Mouse (Mus musculus) stomach, postnatal 0 days (tissue): ENCODE measurements around the gene Ap5s1. TPM values are rescaled to one million over a fixed set of nuclear protein-coding genes. Genes with fewer than 3 reads are reported as not detected.

ENCODE experiments used
- ATAC-seq: fragments of 200-750 bp; cut with Nextera tagmentation; 2 replicates; pipeline ENCODE4 v1.8.0; 2017; ENCODE audit not compliant: low FRiP score, low TSS enrichment
- DNase-seq: peaks from one replicate; pipeline ENCODE4 v3.0.0-alpha.2; 2016; ENCODE audit warnings: low spot score
- H3K27ac ChIP-seq: fragments of 300-500 bp; sonication (generic); replicated peaks from 2 replicates; pipeline ENCODE4 v1.5.1; 2014; ENCODE audit warnings: mild to moderate bottlenecking, control low read depth
- H3K27me3 ChIP-seq: fragments of 300-500 bp; sonication (generic); 2 replicates; pipeline ENCODE4 v1.6.1; 2014; ENCODE audit warnings: low read length; ENCODE audit not compliant: control insufficient read depth, insufficient read depth
- H3K36me3 ChIP-seq: fragments of 300-500 bp; sonication (generic); 2 replicates; pipeline ENCODE4 v1.6.1; 2014; ENCODE audit warnings: low read length, mixed read lengths; ENCODE audit not compliant: control insufficient read depth, insufficient read depth
- H3K4me1 ChIP-seq: fragments of 300-500 bp; sonication (generic); replicated peaks from 2 replicates; pipeline ENCODE4 v1.6.1; 2014; ENCODE audit warnings: antibody characterized with exemption; ENCODE audit not compliant: control insufficient read depth, insufficient read depth
- H3K4me2 ChIP-seq: fragments of 300-500 bp; sonication (generic); replicated peaks from 2 replicates; pipeline ENCODE4 v1.6.1; 2014; ENCODE audit warnings: low read depth, mild to moderate bottlenecking, control low read depth, moderate library complexity
- H3K4me3 ChIP-seq: fragments of 300-500 bp; sonication (generic); 2 replicates; pipeline ENCODE4 v1.5.1; 2014; ENCODE audit warnings: low read depth, low read length, control low read depth
- H3K9ac ChIP-seq: fragments of 300-500 bp; sonication (generic); 2 replicates; pipeline ENCODE4 v1.6.1; 2014; ENCODE audit warnings: mild to moderate bottlenecking, low read length, control low read depth, mixed read lengths
- H3K9me3 ChIP-seq: fragments of 300-500 bp; sonication (generic); 2 replicates; pipeline ENCODE4 v1.6.1; 2016; ENCODE audit warnings: low read length; ENCODE audit not compliant: control insufficient read depth
- CTCF ChIP-seq: IDR thresholded peaks from 2 replicates; pipeline ENCODE4 v1.5.1; 2016; ENCODE audit warnings: antibody characterized with exemption, low read depth, mild to moderate bottlenecking, moderate library complexity
- EP300 ChIP-seq: optimal IDR thresholded peaks from 2 replicates; pipeline ENCODE3; 2016; ENCODE audit warnings: antibody characterized with exemption
- WGBS: fragments of 180-500 bp; shearing (Covaris S2); extraction: QIAGEN DNeasy Blood & Tissue Kit; methylation state at CpG from one replicate; pipeline ENCODE4 v1.1.7; 2014; 5-methylcytosine and 5-hydroxymethylcytosine counted together
- polyA plus RNA-seq: library from polyadenylated mRNA; unstranded; fragments of >200 nt; fragmentation: Nextera tagmentation; extraction: Ambion mirVana; gene quantifications from 2 replicates; pipeline ENCODE4 v1.2.1, GENCODE M21; 2015

The Ap5s1 gene
- polyA plus RNA-seq, 1 experiment from 2014 or later: 22.0 TPM

GRCm38 (mm10) chr2:131261481-131262212, 54.8 kb downstream of the Ap5s1 start:
- H3K9ac ChIP-seq: peak overlapping the region; percentile 72
- ATAC-seq: peak; percentile 46
- no peaks in the 10 kb centered on the region for H3K27me3 ChIP-seq
- no peaks in the 10 kb centered on the region for H3K36me3 ChIP-seq
- H3K4me3 ChIP-seq: peak overlapping the region; percentile 79
- H3K4me1 ChIP-seq: 0 out of 2 replicates have a peak, but pooled peaks cover 6% of the 10 kb centered on the region
- no peaks in the 10 kb centered on the region for H3K9me3 ChIP-seq
- WGBS: 6% methylated on average over 10 of the region's 10 CpGs
- TF ChIP-seq EP300: no peak
- no peak for TF ChIP-seq CTCF
- H3K4me2 ChIP-seq: peak overlapping the region; percentile 77
- peak overlapping the region; percentile 100 for H3K27ac ChIP-seq
- no peak for DNase-seq

GRCm38 (mm10) chr2:131262213-131262672, 55.4 kb downstream of the Ap5s1 start, which contains the start of gene Pank2:
Gene Pank2 (plus strand): TSS chr2:131262495.
- Histone ChIP-seq H3K4me3 (peak within 1 kb of the TSS; percentile 79), H3K36me3 (no peaks in the 10 kb centered on the region), H3K27me3 (no peaks in the 10 kb centered on the region), H3K27ac (peak within 1 kb of the TSS; percentile 100), H3K4me1 (0 out of 2 replicates have a peak, but pooled peaks cover 6% of the 10 kb centered on the region), H3K4me2 (peak within 1 kb of the TSS; percentile 77), H3K9ac (peak within 1 kb of the TSS; percentile 91), H3K9me3 (no peaks in the 10 kb centered on the region)
- under 1% methylated on average over 42 of the region's 49 CpGs for WGBS
- DNase-seq (peak; percentile 97), ATAC-seq (peak; percentile 98)
- peak; percentile 31; the same call in 1 of the 2 replicates for TF ChIP-seq CTCF
- no peak for TF ChIP-seq EP300

Other genes with a start within 250 kb of the Ap5s1 start
- 10.1 and 10.3 TPM in 2 replicates for gene Gfra4, start 164.0 kb upstream of the Ap5s1 start, polyA plus RNA-seq
- 8.2 and 8.7 TPM in 2 replicates for gene Adam33, start 143.3 kb upstream of the Ap5s1 start, polyA plus RNA-seq
- 0.34 and 0.38 TPM in 2 replicates for gene Siglec1, start 120.3 kb upstream of the Ap5s1 start, polyA plus RNA-seq
- 4.2 TPM in 2 replicates for gene Hspa12b, start 79.8 kb upstream of the Ap5s1 start, polyA plus RNA-seq
- not detected in 2 replicates for gene Gm11037, start 73.6 kb upstream of the Ap5s1 start, polyA plus RNA-seq
- gene 1700037H04Rik, start 47.0 kb upstream of the Ap5s1 start, polyA plus RNA-seq: 42.6 and 43.6 TPM in 2 replicates
- 12.2 and 13.9 TPM in 2 replicates for gene Cenpb, start 27.0 kb upstream of the Ap5s1 start, polyA plus RNA-seq
- 38.7 and 39.5 TPM in 2 replicates for gene Cdc25b, start 20.1 kb upstream of the Ap5s1 start, polyA plus RNA-seq
- gene Spef1, start 19.8 kb upstream of the Ap5s1 start, polyA plus RNA-seq: 2.5 and 2.9 TPM in 2 replicates
- gene Mavs, start 27.0 kb downstream of the Ap5s1 start, polyA plus RNA-seq: 14.7 and 17.3 TPM in 2 replicates
- 28.3 and 32.4 TPM in 2 replicates for gene Pank2, start 55.4 kb downstream of the Ap5s1 start, polyA plus RNA-seq
- 1.2 and 1.3 TPM in 2 replicates for gene Rnf24, start 145.8 kb downstream of the Ap5s1 start, polyA plus RNA-seq